Mouse (Mus musculus): ENCODE measurements around the gene Smg8.
"Not testable (repeated sequence)": the region's sequence is repeated elsewhere in the genome, so short reads cannot be mapped to it uniquely, and the experiment has no call there.

Smg8 gene

GRCm38 (mm10) chr11:87086290-87086984, at the start of gene Smg8:
Gene Smg8 (minus strand): TSS chr11:87086774.
- peak; percentile 94 for DNase-seq (ENCODE audit: low spot score)

- no peak for DNase-seq (ENCODE audit: low spot score)
These were observed 49.7 kb upstream of the Smg8 start for GRCm38 (mm10) chr11:87136233-87136632.

GRCm38 (mm10) chr11:87126824-87127816, 40.5 kb upstream of the Smg8 start, which contains the start of gene Trim37:
Gene Trim37 (plus strand): TSS chr11:87127077.
- peak; percentile 95 for DNase-seq (ENCODE audit: low spot score)

DNA sequence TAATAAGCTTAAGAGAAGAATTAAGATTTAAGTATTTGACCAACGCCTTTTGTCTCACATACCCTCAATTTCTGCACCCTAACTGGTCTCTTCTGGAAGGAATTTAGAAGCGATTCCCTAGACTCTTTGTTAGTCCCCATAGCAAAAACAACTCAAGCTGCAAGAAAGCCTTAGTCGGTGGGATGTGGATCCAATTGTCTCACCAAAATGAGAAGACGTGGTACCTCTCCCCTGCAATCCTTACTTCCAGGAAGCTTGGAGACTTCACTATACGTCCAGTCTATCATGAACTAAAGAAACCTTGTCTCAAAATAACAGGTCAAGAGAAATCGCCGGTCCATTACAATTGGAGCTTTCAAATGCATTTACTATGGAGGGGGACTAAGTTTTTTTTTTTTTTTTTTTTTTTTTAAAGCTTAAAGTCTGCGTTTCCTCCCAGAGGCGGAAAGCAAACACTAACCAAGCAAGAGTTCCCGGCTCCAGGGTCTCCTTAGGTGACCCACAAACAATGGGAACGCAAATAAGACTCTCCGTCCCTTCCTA, 39.8 kb upstream of the Smg8 start:
- no peak for DNase-seq (ENCODE audit: low spot score)

GRCm38 (mm10) chr11:87125562-87125961, 39.0 kb upstream of the Smg8 start:
- no peak for DNase-seq (ENCODE audit: low spot score)

GRCm38 (mm10) chr11:87121864-87122263, 35.3 kb upstream of the Smg8 start:
- DNase-seq (ENCODE audit: low spot score) = no peak

DNA sequence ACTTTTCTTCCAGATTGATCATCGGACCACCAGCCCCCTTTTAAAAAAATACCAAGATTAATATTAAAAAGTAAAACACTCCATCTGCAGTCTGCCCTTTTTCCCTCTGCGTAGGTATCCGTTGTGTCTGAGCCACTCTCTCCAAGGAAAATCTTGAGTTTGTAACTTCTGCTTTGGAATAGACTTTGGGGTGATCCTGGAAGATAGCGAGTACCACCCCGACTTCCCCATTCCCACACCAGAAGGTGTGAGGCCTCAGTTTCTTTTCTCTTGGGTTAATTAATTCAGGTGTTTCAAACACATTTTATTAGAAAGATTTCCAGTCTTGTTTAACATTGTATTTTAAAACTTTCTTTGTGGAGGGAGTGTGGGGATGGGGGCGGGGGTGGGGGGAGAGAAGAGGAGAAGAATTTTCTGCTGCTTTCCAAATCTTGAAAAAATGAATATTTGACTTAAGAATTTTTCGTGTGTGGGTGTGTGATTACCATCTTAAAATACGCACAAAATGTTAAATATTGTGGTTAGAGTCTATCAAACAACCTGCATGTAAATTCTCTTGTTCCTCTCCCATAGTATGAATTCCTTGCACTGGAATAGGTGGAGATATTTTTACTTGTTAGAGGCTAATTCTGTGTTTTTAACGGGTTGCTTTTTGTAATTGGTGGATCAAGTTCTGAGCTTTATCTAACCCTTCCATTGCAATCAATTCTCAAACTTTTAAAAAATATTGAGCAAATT, 23.8 kb upstream of the Smg8 start:
- DNase-seq (ENCODE audit: low spot score) = no peak

- DNase-seq (ENCODE audit: low spot score) = peak; percentile 72
These were observed 23.1 kb upstream of the Smg8 start for GRCm38 (mm10) chr11:87109519-87110171.

DNA sequence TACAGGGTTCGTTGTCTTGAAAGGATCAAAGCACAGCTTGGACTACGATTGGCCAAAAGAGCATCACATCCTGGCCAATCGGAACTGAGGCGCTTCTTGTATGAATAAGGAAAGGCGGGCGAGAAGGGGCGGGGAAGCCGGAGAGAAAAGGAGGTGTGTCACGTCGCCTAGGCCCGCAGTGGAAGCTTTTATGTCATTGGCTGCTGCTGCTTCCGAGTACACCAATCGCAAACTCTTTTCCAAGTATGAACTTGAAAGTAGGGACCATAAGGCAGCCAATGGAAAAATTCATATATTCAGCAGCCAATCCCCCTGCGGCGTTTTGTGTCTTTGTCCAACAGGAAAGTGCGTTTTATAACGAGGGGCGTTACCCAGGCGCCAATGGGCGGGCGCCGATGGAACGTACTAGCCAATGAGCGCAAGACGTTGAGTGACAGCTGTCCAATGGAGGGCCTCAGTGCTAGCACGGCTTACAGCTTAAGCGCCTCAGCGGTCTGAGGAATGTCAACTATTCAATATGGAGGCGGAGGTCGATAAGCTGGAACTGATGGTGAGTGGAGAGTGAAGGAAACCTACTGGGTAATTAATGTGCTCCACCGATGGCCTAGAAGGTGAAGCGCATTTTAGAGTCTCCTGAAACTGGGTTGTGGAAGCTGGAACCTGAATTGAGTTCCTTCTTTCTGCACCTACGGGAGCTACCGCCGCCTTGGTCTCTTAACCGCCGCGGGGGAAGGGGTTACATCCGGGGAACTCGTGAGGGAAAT, 22.4 kb upstream of the Smg8 start, which contains the start of gene Ska2:
Gene Ska2, plus strand, starts transcription at position 480 of the 764 bp plus-strand sequence.
- peak; percentile 100 for DNase-seq (ENCODE audit: low spot score)

DNA sequence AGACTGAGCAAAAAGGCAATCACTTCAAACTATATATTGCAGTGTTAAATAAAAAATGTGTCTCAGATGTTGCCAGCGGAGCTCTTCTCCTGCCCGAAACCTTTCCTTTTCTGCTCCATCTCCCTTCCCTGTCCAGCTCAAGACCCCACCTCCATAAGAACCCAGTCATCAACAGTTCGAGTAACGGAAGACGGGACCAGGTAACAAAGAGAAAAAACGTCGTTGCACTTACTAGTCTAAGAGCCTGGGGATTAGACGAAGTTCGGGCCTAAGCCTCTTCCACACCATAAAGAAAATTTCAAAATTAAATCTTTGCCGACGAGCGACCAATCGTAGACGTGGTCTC, 21.8 kb upstream of the Smg8 start, which contains the start of gene Prr11:
Gene Prr11, minus strand, starts transcription at position 300 of the 346 bp plus-strand sequence.
- no peak for DNase-seq (ENCODE audit: low spot score)

DNA sequence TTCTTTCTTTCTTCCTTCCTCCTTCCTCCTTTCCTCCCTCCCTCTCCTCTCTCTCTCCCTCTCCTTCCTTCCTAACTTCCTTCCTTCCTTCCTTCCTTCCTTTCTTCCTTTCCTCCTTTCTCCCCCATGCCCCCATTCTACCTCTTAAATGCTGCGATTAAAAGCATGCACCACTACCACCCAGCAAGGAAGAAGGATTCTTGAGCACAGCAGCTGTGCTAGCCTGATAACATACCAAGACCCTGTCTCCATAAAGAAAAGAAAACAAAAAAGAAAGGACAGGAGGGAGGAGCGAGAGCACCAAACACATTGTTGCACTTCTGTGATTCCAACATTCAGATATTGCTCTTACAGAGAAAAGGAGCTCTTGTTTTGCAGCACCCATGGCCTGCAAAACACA, 568 bp upstream of the Smg8 start:
- no peak for DNase-seq (ENCODE audit: low spot score)

DNA sequence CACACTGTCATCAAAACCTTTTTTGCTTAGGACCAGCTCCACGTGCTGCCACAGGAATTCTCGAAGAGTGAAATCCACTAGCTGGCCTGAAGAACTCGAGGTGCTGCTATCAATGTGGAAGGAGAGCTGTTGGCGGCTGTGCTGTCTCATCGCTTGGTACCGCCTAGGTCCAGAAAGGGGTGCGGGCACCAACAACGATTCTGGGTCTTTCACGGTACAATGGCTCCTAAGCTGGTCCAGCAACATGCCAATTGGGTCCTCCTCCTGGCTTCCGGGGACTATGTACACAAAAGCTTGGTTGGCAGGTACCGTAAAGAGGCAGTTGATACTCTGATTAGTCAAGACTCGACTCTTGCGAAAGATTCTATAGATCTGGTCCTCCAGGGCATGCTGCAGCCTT, 1.1 kb downstream of the Smg8 start:
- DNase-seq (ENCODE audit: low spot score) = no peak

GRCm38 (mm10) chr11:87083712-87084111, 2.9 kb downstream of the Smg8 start:
- DNase-seq (ENCODE audit: low spot score) = no peak

- peak; percentile 96 for DNase-seq (ENCODE audit: low spot score)
These were observed 12.6 kb downstream of the Smg8 start, which contains the start of gene Gdpd1 for GRCm38 (mm10) chr11:87073866-87074440. Gene Gdpd1 (minus strand): TSS chr11:87074062.

DNA sequence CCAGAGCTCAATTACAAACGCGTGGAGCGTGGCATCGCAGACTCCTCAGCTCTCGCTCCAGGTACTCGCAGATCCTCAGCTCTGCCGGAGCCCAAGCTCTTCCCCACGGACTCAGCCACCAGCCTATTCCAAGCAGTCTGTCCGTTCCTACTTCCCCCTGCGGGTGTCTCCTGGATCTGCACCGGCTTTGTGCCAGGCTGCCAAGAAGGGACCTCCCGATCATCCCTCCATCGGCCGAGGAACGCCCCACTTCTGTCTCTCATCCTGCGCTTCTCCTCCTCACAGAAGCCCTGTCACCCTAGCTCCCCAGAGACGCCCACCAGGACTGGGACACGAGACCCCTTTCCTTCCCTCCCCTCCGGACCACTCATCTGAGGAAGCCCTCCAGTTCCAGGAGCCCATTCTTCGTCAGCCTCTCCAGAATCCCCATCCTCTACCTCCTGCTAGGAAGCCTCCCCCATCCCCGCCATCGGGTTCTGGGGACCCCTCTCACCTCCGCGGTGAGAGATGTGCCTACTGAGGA, 13.2 kb downstream of the Smg8 start:
- peak; percentile 80 for DNase-seq (ENCODE audit: low spot score)

GRCm38 (mm10) chr11:87062087-87062486, 24.5 kb downstream of the Smg8 start:
- no peak for DNase-seq (ENCODE audit: low spot score)

- DNase-seq (ENCODE audit: low spot score) = no peak
These were observed 26.2 kb downstream of the Smg8 start for GRCm38 (mm10) chr11:87060410-87060809.

DNA sequence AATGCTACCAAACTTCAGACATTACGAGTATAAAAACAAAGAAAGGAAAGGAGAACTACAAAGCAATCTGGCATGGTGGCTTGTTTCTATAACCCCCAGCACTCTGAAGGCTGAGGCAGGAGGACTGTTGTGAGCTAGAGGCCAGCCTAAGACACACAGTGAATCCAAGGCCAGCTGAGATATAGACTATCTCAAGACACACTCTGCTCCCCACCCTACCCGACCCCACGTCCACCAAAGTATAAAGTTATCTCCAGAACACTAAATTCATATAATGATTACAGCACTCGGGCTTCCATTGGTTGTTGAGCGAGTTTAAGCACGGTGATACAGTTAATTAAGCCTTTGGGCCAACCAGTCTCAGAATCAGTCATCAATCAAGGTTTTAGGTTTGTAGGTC, 30.3 kb downstream of the Smg8 start:
- DNase-seq (ENCODE audit: low spot score) = no peak

DNA sequence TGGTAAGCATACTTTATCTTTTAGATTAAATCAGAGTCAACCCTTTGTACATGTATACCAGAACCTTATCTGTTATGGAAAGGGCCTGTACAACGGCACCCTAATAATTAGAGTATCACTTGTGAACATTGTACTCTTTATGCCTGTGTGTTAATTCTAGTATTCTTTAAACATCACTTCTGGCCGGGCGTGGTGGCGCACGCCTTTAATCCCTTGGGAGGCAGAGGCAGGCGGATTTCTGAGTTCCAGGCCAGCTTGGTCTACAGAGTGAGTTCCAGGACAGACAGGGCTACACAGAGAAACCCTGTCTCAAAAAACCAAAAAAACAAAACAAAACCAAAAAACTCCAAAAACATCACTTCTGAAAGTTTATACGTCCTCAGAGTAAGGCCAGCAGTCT, 37.7 kb downstream of the Smg8 start:
- DNase-seq (ENCODE audit: low spot score) = not testable (repeated sequence)

DNA sequence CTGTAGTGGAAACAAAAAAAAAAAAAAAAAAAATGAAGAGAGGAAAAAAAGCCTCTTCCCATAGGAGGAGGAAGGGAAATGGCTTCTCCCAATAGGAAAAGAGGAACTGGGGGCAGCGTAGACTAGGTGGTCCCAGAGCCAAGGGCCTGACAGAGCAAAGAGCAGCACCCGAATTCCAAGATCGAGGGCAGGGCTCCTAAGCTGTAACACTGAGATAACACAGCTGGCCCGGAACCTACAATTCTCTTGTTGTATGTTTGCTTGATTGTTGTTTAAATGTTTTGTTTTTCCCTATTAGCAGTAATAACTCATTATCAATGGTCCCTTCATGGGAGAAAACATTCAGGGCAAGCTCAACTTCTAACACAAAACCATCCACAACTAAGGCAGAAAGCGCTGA, 39.6 kb downstream of the Smg8 start:
- DNase-seq (ENCODE audit: low spot score) = no peak
